Mouse (Mus musculus) forebrain, embryonic 11.5 days (tissue): Measurements from ENCODE around the gene Fuz. TPM values are rescaled to one million over a fixed set of nuclear protein-coding genes. Genes with fewer than 3 reads are reported as not detected.

Source experiments
- ATAC-seq: fragments of 200-750 bp; cut with Nextera tagmentation; replicated peaks from 2 replicates; pipeline ENCODE4 v1.8.0; 2017; ENCODE audit warnings: moderate TSS enrichment; ENCODE audit not compliant: low FRiP score
- DNase-seq: peaks from one replicate; pipeline ENCODE4 v3.0.0-alpha.2; 2017; ENCODE audit warnings: low spot score
- H3K27ac ChIP-seq: fragments of 300-500 bp; sonication (generic); 2 replicates; pipeline ENCODE4 v1.5.1; 2014; ENCODE audit warnings: low read depth, low read length
- H3K27me3 ChIP-seq: fragments of 300-500 bp; sonication (generic); 2 replicates; pipeline ENCODE4 v1.6.1; 2014; ENCODE audit warnings: mild to moderate bottlenecking, low read length, mixed read lengths; ENCODE audit not compliant: control insufficient read depth, insufficient read depth
- H3K36me3 ChIP-seq: fragments of 300-500 bp; sonication (generic); 2 replicates; pipeline ENCODE4 v1.6.1; 2014; ENCODE audit warnings: mild to moderate bottlenecking, low read length, moderate library complexity, mixed read lengths; ENCODE audit not compliant: control insufficient read depth, insufficient read depth
- H3K4me1 ChIP-seq: fragments of 300-500 bp; sonication (generic); replicated peaks from 2 replicates; pipeline ENCODE4 v1.6.1; 2014; ENCODE audit warnings: low read length, mixed read lengths; ENCODE audit not compliant: control insufficient read depth, insufficient read depth
- H3K4me2 ChIP-seq: fragments of 300-500 bp; sonication (generic); 2 replicates; pipeline ENCODE4 v1.6.1; 2014; ENCODE audit warnings: low read depth, mild to moderate bottlenecking, low read length, moderate library complexity, mixed read lengths; ENCODE audit not compliant: severe bottlenecking
- H3K4me3 ChIP-seq: fragments of 300-500 bp; sonication (generic); 2 replicates; pipeline ENCODE4 v1.5.1; 2014; ENCODE audit warnings: low read depth, low read length
- H3K9ac ChIP-seq: fragments of 300-500 bp; sonication (generic); 2 replicates; pipeline ENCODE4 v1.6.1; 2014; ENCODE audit warnings: low read length
- H3K9me3 ChIP-seq: fragments of 300-500 bp; sonication (generic); 2 replicates; pipeline ENCODE4 v1.6.1; 2016; ENCODE audit warnings: low read length, mixed read lengths; ENCODE audit not compliant: control insufficient read depth
- WGBS: fragments of 180-500 bp; shearing (Covaris S2); extraction: QIAGEN DNeasy Blood & Tissue Kit; methylation state at CpG from one replicate; pipeline ENCODE4 v1.1.7; 2014; 5-methylcytosine and 5-hydroxymethylcytosine counted together
- polyA plus RNA-seq: library from polyadenylated mRNA; unstranded; fragments of >200 nt; fragmentation: Nextera tagmentation; extraction: Ambion mirVana; gene quantifications from 2 replicates; pipeline ENCODE4 v1.2.1, GENCODE M21; 2014

The Fuz gene
- polyA plus RNA-seq = 32.9 TPM in 2 replicates

- peak within 1 kb of the TSS; percentile 88 for H3K27ac ChIP-seq
- H3K9ac ChIP-seq = peak within 1 kb of the TSS; percentile 76
- under 1% methylated on average over 34 of the region's 34 CpGs for WGBS
- H3K4me1 ChIP-seq = peaks cover 24% of the 10 kb centered on the region
- no peaks in the 10 kb centered on the region; the same call in 1 of the 2 replicates for H3K36me3 ChIP-seq
- H3K4me2 ChIP-seq = peak within 1 kb of the TSS; percentile 85
- H3K9me3 ChIP-seq = no peaks in the 10 kb centered on the region
- H3K27me3 ChIP-seq = no peaks in the 10 kb centered on the region
- DNase-seq (peak; percentile 93), ATAC-seq (peak; percentile 67)
- H3K4me3 ChIP-seq = peak within 1 kb of the TSS; percentile 61
Observed at GRCm38 (mm10) chr7:44895593-44896434, at the start of gene Fuz. Gene Fuz, plus strand, starts transcription at chr7:44896079.

GRCm38 (mm10) chr7:44846804-44847203, 49.1 kb upstream of the Fuz start:
- ATAC-seq (no peak), DNase-seq (no peak)
- Histone ChIP-seq H3K27me3 (no peaks in the 10 kb centered on the region), H3K4me3 (no peak overlapping the region), H3K4me1 (peaks cover 9% of the 10 kb centered on the region; the same call in 1 of the 2 replicates), H3K36me3 (peaks cover 3% of the 10 kb centered on the region; the same call in 1 of the 2 replicates), H3K4me2 (no peak overlapping the region), H3K9me3 (no peaks in the 10 kb centered on the region), H3K9ac (no peak overlapping the region), H3K27ac (no peak overlapping the region)
- WGBS = 94% methylated on average over 7 of the region's 7 CpGs

GRCm38 (mm10) chr7:44847772-44848171, 48.1 kb upstream of the Fuz start:
- peak overlapping the region; percentile 10; the same call in 1 of the 2 replicates for H3K9ac ChIP-seq
- H3K27ac ChIP-seq = no peak overlapping the region

GRCm38 (mm10) chr7:44848561-44849415, 47.1 kb upstream of the Fuz start, which contains the start of the genes Akt1s1 and Tbc1d17:
Gene Akt1s1, plus strand, starts transcription at chr7:44848991.
Gene Tbc1d17, minus strand, starts transcription at chr7:44849079.
- peak within 1 kb of the TSS; percentile 63 for H3K4me3 ChIP-seq
- peaks cover 13% of the 10 kb centered on the region for H3K4me1 ChIP-seq
- peak within 1 kb of the TSS; percentile 72 for H3K9ac ChIP-seq
- H3K27ac ChIP-seq = peak within 1 kb of the TSS; percentile 94
- peak; percentile 96 for DNase-seq
- H3K27me3 ChIP-seq = no peaks in the 10 kb centered on the region
- under 1% methylated on average over 54 of the region's 54 CpGs for WGBS
- H3K9me3 ChIP-seq = no peaks in the 10 kb centered on the region
- H3K4me2 ChIP-seq = peak within 1 kb of the TSS; percentile 70
- peak; percentile 85 for ATAC-seq
- peaks cover 3% of the 10 kb centered on the region; the same call in 1 of the 2 replicates for H3K36me3 ChIP-seq

More at GRCm38 (mm10) chr7:44847772-44848171, 48.1 kb upstream of the Fuz start:
- no peak for ATAC-seq
- Histone ChIP-seq H3K4me2 (peak overlapping the region; percentile 70), H3K4me1 (peaks cover 9% of the 10 kb centered on the region; the same call in 1 of the 2 replicates), H3K9me3 (no peaks in the 10 kb centered on the region), H3K36me3 (peaks cover 3% of the 10 kb centered on the region; the same call in 1 of the 2 replicates), H3K27me3 (no peaks in the 10 kb centered on the region), H3K4me3 (peak overlapping the region; percentile 63)
- no peak for DNase-seq
- WGBS = 82% methylated on average over 5 of the region's 5 CpGs

GRCm38 (mm10) chr7:44849416-44850111, 46.3 kb upstream of the Fuz start:
- Histone ChIP-seq H3K4me1 (peaks cover 18% of the 10 kb centered on the region), H3K9me3 (no peaks in the 10 kb centered on the region), H3K9ac (peak overlapping the region; percentile 72), H3K27me3 (no peaks in the 10 kb centered on the region), H3K4me3 (peak overlapping the region; percentile 63), H3K36me3 (peaks cover 3% of the 10 kb centered on the region; the same call in 1 of the 2 replicates), H3K4me2 (peak overlapping the region; percentile 70), H3K27ac (peak overlapping the region; percentile 94)
- WGBS = under 1% methylated on average over 41 of the region's 41 CpGs
- DNase-seq (peak; percentile 93), ATAC-seq (peak; percentile 75)

GRCm38 (mm10) chr7:44850146-44850545, 45.7 kb upstream of the Fuz start:
- ATAC-seq (peak; percentile 41), DNase-seq (peak; percentile 92)
- Histone ChIP-seq H3K27me3 (no peaks in the 10 kb centered on the region), H3K4me2 (peak overlapping the region; percentile 70), H3K36me3 (peaks cover 3% of the 10 kb centered on the region; the same call in 1 of the 2 replicates), H3K9ac (peak overlapping the region; percentile 72), H3K4me3 (peak overlapping the region; percentile 63), H3K9me3 (no peaks in the 10 kb centered on the region), H3K4me1 (peaks cover 22% of the 10 kb centered on the region), H3K27ac (peak overlapping the region; percentile 94)
- under 1% methylated on average over 33 of the region's 33 CpGs for WGBS

- H3K9ac ChIP-seq = peak overlapping the region; percentile 72
- no peaks in the 10 kb centered on the region for H3K27me3 ChIP-seq
- DNase-seq (no peak), ATAC-seq (no peak)
- peaks cover 23% of the 10 kb centered on the region for H3K4me1 ChIP-seq
- peak overlapping the region; percentile 94; the same call in 1 of the 2 replicates for H3K27ac ChIP-seq
- H3K9me3 ChIP-seq = no peaks in the 10 kb centered on the region
- H3K36me3 ChIP-seq = peaks cover under 1% of the 10 kb centered on the region; the same call in 1 of the 2 replicates
- peak overlapping the region; percentile 63 for H3K4me3 ChIP-seq
- peak overlapping the region; percentile 70 for H3K4me2 ChIP-seq
- 78% methylated on average over 8 of the region's 8 CpGs for WGBS
Observed at GRCm38 (mm10) chr7:44850789-44851624, 44.9 kb upstream of the Fuz start.
